Mouse (Mus musculus) embryonic facial prominence, embryonic 15.5 days (tissue): ENCODE results near the gene Dmrt3. TPM values are rescaled to one million over a fixed set of nuclear protein-coding genes. Genes with fewer than 3 reads are reported as not detected.

ENCODE experiments used
- ATAC-seq: fragments of 200-750 bp; cut with Nextera tagmentation; 2 replicates; pipeline ENCODE4 v1.8.0; 2017; ENCODE audit warnings: low read depth, moderate TSS enrichment; ENCODE audit not compliant: insufficient number of reproducible peaks, low FRiP score, low TSS enrichment
- H3K27ac ChIP-seq: fragments of 300-500 bp; sonication (generic); replicated peaks from 2 replicates; pipeline ENCODE4 v1.5.1; 2015; ENCODE audit warnings: mild to moderate bottlenecking, inconsistent platforms
- H3K27me3 ChIP-seq: fragments of 300-500 bp; sonication (generic); 2 replicates; pipeline ENCODE4 v1.6.1; 2015; ENCODE audit warnings: inconsistent platforms
- H3K36me3 ChIP-seq: fragments of 300-500 bp; sonication (generic); 2 replicates; pipeline ENCODE4 v1.6.1; 2015; ENCODE audit warnings: mild to moderate bottlenecking, inconsistent platforms
- H3K4me1 ChIP-seq: fragments of 300-500 bp; sonication (generic); 2 replicates; pipeline ENCODE4 v1.6.1; 2015; ENCODE audit warnings: inconsistent platforms
- H3K4me2 ChIP-seq: fragments of 300-500 bp; sonication (generic); replicated peaks from 2 replicates; pipeline ENCODE4 v1.6.1; 2015; ENCODE audit warnings: mild to moderate bottlenecking, inconsistent platforms
- H3K4me3 ChIP-seq: fragments of 300-500 bp; sonication (generic); replicated peaks from 2 replicates; pipeline ENCODE4 v1.5.1; 2015; ENCODE audit warnings: mild to moderate bottlenecking, inconsistent platforms
- H3K9ac ChIP-seq: fragments of 300-500 bp; sonication (generic); 2 replicates; pipeline ENCODE4 v1.6.1; 2015; ENCODE audit warnings: inconsistent platforms
- H3K9me3 ChIP-seq: fragments of 300-500 bp; sonication (generic); replicated peaks from 2 replicates; pipeline ENCODE4 v1.6.1; 2016; ENCODE audit warnings: inconsistent platforms
- WGBS: fragments of 180-500 bp; shearing (Covaris S2); methylation state at CpG from one replicate; pipeline ENCODE4 v1.1.7; 2015; 5-methylcytosine and 5-hydroxymethylcytosine counted together
- polyA plus RNA-seq: library from polyadenylated mRNA; unstranded; fragments of >200 nt; fragmentation: Nextera tagmentation; extraction: Ambion mirVana; gene quantifications from 2 replicates; pipeline ENCODE4 v1.2.1, GENCODE M21; 2015

The Dmrt3 gene
- polyA plus RNA-seq, 1 experiment from 2014 or later, result 4.2 TPM

DNA sequence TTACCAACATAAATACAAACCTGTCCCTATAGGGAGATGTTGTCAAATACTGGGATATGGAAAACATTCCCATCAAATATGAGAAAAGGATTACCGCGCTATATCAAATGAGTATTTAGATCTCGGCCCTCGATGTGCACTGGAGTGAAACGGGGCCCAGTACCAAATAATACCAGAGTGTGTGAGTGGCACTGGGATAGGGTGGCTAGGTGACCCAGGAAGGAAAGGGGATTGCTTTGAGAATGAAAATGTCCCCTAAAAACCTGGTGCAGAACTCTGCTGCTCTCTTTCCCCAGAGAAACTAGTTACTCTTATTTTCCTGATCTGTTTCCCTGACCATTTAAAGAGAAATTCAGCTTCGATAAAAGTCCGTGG lies 1.9 kb upstream of the Dmrt3 start:
- Histone ChIP-seq H3K4me1 (peaks cover 25% of the 10 kb centered on the region), H3K9me3 (no peaks in the 10 kb centered on the region), H3K27me3 (peaks cover 99% of the 10 kb centered on the region), H3K36me3 (no peaks in the 10 kb centered on the region), H3K4me2 (no peak overlapping the region), H3K4me3 (no peak overlapping the region), H3K27ac (no peak overlapping the region), H3K9ac (no peak overlapping the region)
- no peak for ATAC-seq
- WGBS, result 5% methylated on average over 7 of the region's 7 CpGs

GRCm38 (mm10) chr19:25608961-25609850 lies 895 bp upstream of the Dmrt3 start:
- no peak overlapping the region for H3K27ac ChIP-seq
- peaks cover 99% of the 10 kb centered on the region for H3K27me3 ChIP-seq
- 1% methylated on average over 33 of the region's 33 CpGs for WGBS
- H3K36me3 ChIP-seq, result no peaks in the 10 kb centered on the region
- no peak overlapping the region for H3K4me2 ChIP-seq
- no peak overlapping the region; the same call in 1 of the 2 replicates for H3K4me3 ChIP-seq
- no peak overlapping the region for H3K9ac ChIP-seq
- ATAC-seq, result no peak
- no peaks in the 10 kb centered on the region for H3K9me3 ChIP-seq
- peaks cover 28% of the 10 kb centered on the region for H3K4me1 ChIP-seq

GRCm38 (mm10) chr19:25610411-25611111 lies 460 bp downstream of the Dmrt3 start:
- 0% methylated on average over 62 of the region's 71 CpGs for WGBS
- H3K9ac ChIP-seq, result no peak overlapping the region
- H3K4me2 ChIP-seq, result peak overlapping the region; percentile 63
- peaks cover 97% of the 10 kb centered on the region for H3K27me3 ChIP-seq
- H3K4me3 ChIP-seq, result peak overlapping the region; percentile 43
- H3K4me1 ChIP-seq, result peaks cover 27% of the 10 kb centered on the region
- H3K9me3 ChIP-seq, result no peaks in the 10 kb centered on the region
- no peaks in the 10 kb centered on the region for H3K36me3 ChIP-seq
- peak overlapping the region; percentile 51; the same call in 1 of the 2 replicates for H3K27ac ChIP-seq
- ATAC-seq, result peak; percentile 64

- H3K9ac ChIP-seq, result no peak overlapping the region
- H3K4me1 ChIP-seq, result peaks cover 22% of the 10 kb centered on the region
- 1% methylated on average over 42 of the region's 42 CpGs for WGBS
- H3K36me3 ChIP-seq, result no peaks in the 10 kb centered on the region
- ATAC-seq, result no peak
- H3K4me2 ChIP-seq, result peak overlapping the region; percentile 63
- peaks cover 97% of the 10 kb centered on the region for H3K27me3 ChIP-seq
- no peak overlapping the region; the same call in 1 of the 2 replicates for H3K27ac ChIP-seq
- peak overlapping the region; percentile 43 for H3K4me3 ChIP-seq
- H3K9me3 ChIP-seq, result no peaks in the 10 kb centered on the region
Measured at GRCm38 (mm10) chr19:25611116-25611515, 1.0 kb downstream of the Dmrt3 start.

GRCm38 (mm10) chr19:25611876-25612805 lies 2.0 kb downstream of the Dmrt3 start:
- H3K9me3 ChIP-seq, result no peaks in the 10 kb centered on the region
- no peak overlapping the region for H3K27ac ChIP-seq
- no peak overlapping the region for H3K4me2 ChIP-seq
- WGBS, result 14% methylated on average over 16 of the region's 16 CpGs
- peaks cover 19% of the 10 kb centered on the region for H3K4me1 ChIP-seq
- no peak overlapping the region for H3K9ac ChIP-seq
- H3K36me3 ChIP-seq, result no peaks in the 10 kb centered on the region
- H3K4me3 ChIP-seq, result peak overlapping the region; percentile 13; the same call in 1 of the 2 replicates
- peaks cover 96% of the 10 kb centered on the region for H3K27me3 ChIP-seq
- no peak for ATAC-seq

DNA sequence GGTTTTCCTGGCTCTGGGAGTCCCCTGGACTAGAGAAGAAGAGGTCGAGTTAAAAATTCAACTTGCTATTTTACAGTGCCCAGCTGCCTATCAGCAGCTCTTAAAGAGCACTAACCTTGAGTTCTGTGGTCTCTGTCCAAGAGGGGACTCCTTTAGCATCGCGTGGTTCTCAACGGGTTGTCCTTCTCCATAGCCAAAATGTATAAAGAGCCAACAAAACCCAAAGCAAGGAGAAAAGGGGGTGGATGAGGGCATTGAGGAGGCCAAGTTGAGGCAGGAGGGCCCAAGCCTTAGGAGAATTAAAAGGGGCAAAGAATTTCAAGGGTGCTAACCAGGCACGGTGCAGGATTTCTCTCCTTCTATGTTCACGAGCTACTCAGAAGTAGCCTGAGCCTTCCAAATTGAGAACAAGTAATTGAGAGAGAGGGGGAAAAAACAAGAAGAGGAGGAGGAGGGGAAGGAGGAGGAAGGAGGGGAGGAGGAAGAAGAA lies 2.8 kb downstream of the Dmrt3 start:
- H3K4me1 ChIP-seq, result peaks cover 19% of the 10 kb centered on the region
- no peak overlapping the region for H3K9ac ChIP-seq
- H3K9me3 ChIP-seq, result no peaks in the 10 kb centered on the region
- peaks cover 95% of the 10 kb centered on the region for H3K27me3 ChIP-seq
- H3K27ac ChIP-seq, result no peak overlapping the region
- H3K4me2 ChIP-seq, result no peak overlapping the region
- 9% methylated on average over 6 of the region's 6 CpGs for WGBS
- H3K36me3 ChIP-seq, result no peaks in the 10 kb centered on the region
- no peak overlapping the region for H3K4me3 ChIP-seq
- no peak for ATAC-seq

DNA sequence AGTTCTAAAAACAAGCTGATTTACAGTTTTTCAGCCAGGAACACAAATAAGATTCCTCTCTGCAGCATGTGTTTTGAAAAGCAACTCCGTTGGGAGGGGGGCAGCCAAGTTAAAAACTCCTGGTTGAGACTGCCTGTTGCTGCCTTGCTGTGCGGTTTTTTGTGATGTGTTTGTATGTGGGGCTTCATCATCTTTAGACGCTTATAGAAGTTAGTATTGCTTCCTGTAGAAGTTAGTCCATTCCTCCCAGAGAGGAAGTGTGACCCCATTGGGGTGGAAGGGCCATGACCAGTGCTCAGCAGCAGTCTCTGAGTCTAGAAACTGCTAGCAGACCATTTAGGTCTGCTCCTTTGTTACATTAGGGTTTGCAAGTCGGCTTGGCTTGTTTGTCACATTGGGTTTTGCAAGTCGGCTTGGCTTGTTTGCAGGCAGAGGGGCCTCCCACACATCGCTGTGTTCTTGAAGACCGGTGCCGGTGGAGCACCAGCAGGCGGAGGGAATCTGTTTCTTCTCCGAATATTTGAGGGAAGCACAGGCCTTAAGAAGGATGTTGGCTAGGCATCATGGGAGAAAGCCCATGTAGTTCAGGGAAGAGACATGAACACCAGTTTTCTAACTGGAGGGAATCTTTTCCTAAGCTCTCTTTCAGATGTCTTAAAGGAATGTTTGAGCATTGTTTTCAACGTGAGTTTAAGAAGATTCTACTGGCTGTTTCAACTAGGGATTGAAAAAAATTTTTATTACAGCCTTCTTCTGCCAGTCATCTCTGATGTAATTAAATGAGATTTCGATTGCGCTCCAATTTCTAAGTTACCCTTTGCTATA lies 3.6 kb downstream of the Dmrt3 start:
- whole genome bisulfite sequencing, result 6% methylated on average over 13 of the region's 13 CpGs
- H3K9ac ChIP-seq, result no peak overlapping the region
- no peak for ATAC-seq
- peaks cover 95% of the 10 kb centered on the region for H3K27me3 ChIP-seq
- peaks cover 19% of the 10 kb centered on the region for H3K4me1 ChIP-seq
- H3K9me3 ChIP-seq, result no peaks in the 10 kb centered on the region
- no peak overlapping the region for H3K4me2 ChIP-seq
- H3K27ac ChIP-seq, result no peak overlapping the region
- no peak overlapping the region for H3K4me3 ChIP-seq
- H3K36me3 ChIP-seq, result no peaks in the 10 kb centered on the region

- Histone ChIP-seq H3K36me3 (no peaks in the 10 kb centered on the region), H3K27ac (no peak overlapping the region), H3K9me3 (no peaks in the 10 kb centered on the region), H3K4me1 (peaks cover 9% of the 10 kb centered on the region), H3K9ac (no peak overlapping the region), H3K4me2 (no peak overlapping the region), H3K4me3 (no peak overlapping the region), H3K27me3 (peaks cover 95% of the 10 kb centered on the region)
- ATAC-seq, result no peak
- 25% methylated on average over 6 of the region's 6 CpGs for WGBS
Measured at GRCm38 (mm10) chr19:25615889-25616288, 5.8 kb downstream of the Dmrt3 start.

DNA sequence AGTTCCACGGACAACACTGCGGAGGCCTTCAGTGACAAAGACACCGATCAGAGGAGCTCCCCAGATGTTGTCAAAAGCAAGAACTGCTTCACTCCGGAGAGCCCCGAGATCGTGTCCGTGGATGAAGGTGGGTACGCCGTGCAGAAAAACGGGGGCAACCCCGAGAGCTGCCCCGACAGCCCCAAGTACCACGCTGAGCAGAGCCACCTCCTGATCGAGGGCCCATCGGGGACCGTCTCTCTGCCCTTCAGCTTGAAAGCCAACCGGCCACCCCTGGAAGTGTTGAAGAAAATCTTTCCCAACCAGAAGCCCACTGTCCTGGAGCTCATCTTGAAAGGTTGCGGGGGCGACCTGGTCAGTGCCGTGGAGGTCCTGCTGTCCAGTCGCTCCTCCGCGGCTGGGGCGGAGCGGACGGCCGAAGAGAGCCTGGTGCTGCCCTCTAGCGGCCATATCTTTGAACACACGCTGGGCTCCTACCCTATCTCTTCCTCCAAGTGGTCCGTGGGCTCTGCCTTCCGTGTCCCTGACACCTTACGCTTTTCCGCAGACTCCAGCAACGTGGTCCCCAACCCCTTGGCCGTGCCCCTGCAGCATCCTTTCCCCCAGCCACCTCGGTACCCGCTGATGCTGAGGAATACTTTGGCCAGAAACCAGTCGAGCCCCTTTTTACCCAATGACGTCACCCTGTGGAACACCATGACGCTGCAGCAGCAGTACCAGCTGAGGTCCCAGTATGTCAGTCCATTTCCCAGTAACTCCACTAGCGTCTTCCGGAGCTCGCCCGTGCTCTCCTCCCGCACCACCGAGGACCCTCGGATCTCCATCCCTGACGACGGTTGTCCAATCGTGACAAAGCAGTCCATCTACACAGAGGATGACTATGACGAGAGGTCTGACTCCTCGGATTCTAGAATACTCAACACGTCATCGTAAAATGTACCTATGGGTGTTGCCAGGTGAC lies 12.5 kb downstream of the Dmrt3 start:
- peaks cover 8% of the 10 kb centered on the region for H3K4me1 ChIP-seq
- peaks cover 89% of the 10 kb centered on the region for H3K27me3 ChIP-seq
- H3K4me3 ChIP-seq, result peak overlapping the region; percentile 30
- no peak overlapping the region for H3K27ac ChIP-seq
- no peaks in the 10 kb centered on the region for H3K9me3 ChIP-seq
- 27% methylated on average over 54 of the region's 54 CpGs for WGBS
- H3K9ac ChIP-seq, result no peak overlapping the region
- H3K36me3 ChIP-seq, result no peaks in the 10 kb centered on the region
- ATAC-seq, result peak; percentile 47; the same call in 1 of the 2 replicates
- H3K4me2 ChIP-seq, result peak overlapping the region; percentile 48
